8 mouse cellular contexts compared by ENCODE assay signal in the genomic region with DNA sequence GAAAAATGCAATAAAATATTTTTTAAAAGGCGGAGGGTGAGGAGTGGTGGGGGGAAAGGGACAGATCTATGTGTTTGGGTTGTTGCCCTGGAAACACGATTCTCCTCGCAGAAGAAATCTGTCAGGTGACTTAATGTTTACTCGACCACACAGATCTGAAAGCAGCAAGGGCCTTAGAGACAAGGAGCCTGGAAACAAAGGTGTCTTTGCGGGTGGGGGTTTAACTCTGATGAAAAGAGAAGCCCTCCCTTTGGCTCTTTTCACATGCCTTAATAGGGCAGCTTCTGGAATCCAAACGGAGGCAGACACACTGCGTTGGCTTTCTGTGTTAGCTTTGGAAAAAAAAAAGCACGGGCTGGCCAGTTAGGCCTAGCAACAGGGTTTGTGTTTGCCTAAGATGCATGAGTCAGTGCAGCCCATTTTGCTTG. TPM values are rescaled to one million over a fixed set of nuclear protein-coding genes. Genes with fewer than 3 reads are reported as not detected.
DNase-seq lines count a peak whose midpoint lies in the region; ATAC-seq lines count a peak whose summit lies in the region.
"Had no signal": no experiment of that assay in that cellular context is flagged by ENCODE, and none has a peak within 500 bp of the region (broad histone marks: within the 10 kb centered on the region; RNA-seq: fewer than 3 reads in every experiment).

No protein-coding gene starts in this region.

- intact Hi-C loops in heart, postnatal 10 days (cut with DNase I), result no loop called here

- ATAC-seq in cerebellum, adult (ENCODE audit: insufficient number of reproducible peaks, low FRiP score, low TSS enrichment), result no peak

- DNase-seq in layer of hippocampus, adult 9-11 months, result peak; percentile 14
- DNase-seq in layer of hippocampus, postnatal 36 days, result no peak
- DNase-seq in fibroblast of lung, adult 2 months (ENCODE audit: low read depth), result peak; percentile 78
- DNase-seq in heart, postnatal 10 days, result peak; percentile 32 to 35
- peak; percentile 13 for DNase-seq in retina, embryonic 14.5 days (ENCODE audit: low spot score)
- no peak for DNase-seq in kidney, adult 8-10 months
- DNase-seq: adrenal gland, postnatal 14 days had no signal

RNA-seq across cellular contexts. Expression of a gene that starts 10.3 kb away (rescaled TPM):
- 10 to 100 TPM; 12.7 to 13.0 TPM for total RNA-seq in layer of hippocampus, postnatal 36 days (2021)
- 10 to 100 TPM; 26.7 to 29.3 TPM for total RNA-seq in heart, postnatal 10 days (2021)

RNA-seq across cellular contexts. Expression of a gene that starts 29.5 kb away (rescaled TPM):
- 1 to 10 TPM; 1.8 to 2.5 TPM for total RNA-seq in layer of hippocampus, postnatal 36 days (2021)
- total RNA-seq in heart, postnatal 10 days (2021), result 1 to 10 TPM; 5.7 to 7.0 TPM

RNA-seq across cellular contexts. Expression of a gene that starts 29.7 kb away (rescaled TPM):
- total RNA-seq in layer of hippocampus, postnatal 36 days (2021), result 10 to 100 TPM; 11.7 to 16.2 TPM
- total RNA-seq in heart, postnatal 10 days (2021), result 10 to 100 TPM; 13.7 to 18.9 TPM

RNA-seq across cellular contexts. Expression of a gene that starts 59.4 kb away (rescaled TPM):
- 10 to 100 TPM; 63.5 to 81.7 TPM for total RNA-seq in layer of hippocampus, postnatal 36 days (2021)
- total RNA-seq in heart, postnatal 10 days (2021), result 10 to 100 TPM; 70.5 to 75.6 TPM

Comparison
In these comparisons a context has a peak if more than half of its experiments do, and no peak if none do; other contexts are left out.
1. DNase-seq: peak in layer of hippocampus, adult 9-11 months (single experiment), fibroblast of lung, adult 2 months (single experiment), heart, postnatal 10 days (2 of 2) and retina, embryonic 14.5 days (single experiment); none in layer of hippocampus, postnatal 36 days (0 of 2) and kidney, adult 8-10 months (0 of 2).